Mouse (Mus musculus): ENCODE measurements around the gene Mtx2.

DNA sequence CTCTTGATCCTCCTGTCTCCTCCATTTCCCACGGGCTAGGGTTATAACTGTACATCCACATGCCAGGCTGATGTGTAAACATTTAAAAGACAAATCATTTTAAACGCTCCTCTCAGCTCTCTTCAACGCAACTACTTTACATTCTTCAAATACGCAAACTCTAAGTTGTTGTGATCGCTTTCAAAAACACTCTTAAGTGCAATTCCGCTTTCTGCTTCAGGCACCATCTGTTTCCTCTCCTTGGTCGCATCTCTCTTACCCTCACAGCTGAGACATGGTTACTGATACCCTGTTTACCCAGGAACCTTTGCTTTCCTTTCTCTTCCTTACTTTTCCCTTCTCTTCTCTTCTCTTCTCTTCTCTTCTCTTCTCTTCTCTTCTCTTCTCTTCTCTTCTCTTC lies 86.4 kb downstream of the Mtx2 start:
- TF ChIP-seq CTCF (IDR thresholded peaks at IDR 0.05; ENCODE audit: control insufficient read depth, insufficient read depth, insufficient read length) (no peak), MYOG (IDR thresholded peaks at IDR 0.05; ENCODE audit: control insufficient read depth, extremely low read depth, insufficient read length) (no peak)

Measured in C2C12 (cell line).